14 mouse cellular contexts compared by ENCODE assay signal in the genomic region with DNA sequence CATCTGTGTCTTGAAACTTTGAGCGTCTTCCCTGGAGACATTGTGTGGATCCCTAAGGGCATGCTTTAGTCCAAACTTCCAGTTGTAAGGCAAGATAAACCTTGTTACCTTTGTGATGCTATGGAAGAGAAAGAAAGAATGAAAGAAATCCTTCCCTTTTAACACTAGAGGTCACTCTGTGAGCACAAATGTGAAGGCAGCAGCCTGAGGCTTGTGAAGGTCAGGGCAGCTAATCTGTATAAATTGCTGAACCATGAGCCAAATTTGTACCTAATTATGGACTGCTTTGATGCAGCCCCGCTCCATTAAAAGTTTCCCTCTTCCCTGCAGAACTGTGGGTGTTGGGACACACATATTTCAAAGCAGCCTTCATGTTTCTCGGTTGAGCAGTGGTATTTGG.
DNase-seq lines count a peak whose midpoint lies in the region; ATAC-seq and TF ChIP-seq lines count a peak whose summit lies in the region.
"Had no signal": no experiment of that assay in that cellular context is flagged by ENCODE, and none has a peak within 500 bp of the region (broad histone marks: within the 10 kb centered on the region; RNA-seq: fewer than 3 reads in every experiment).

No protein-coding gene starts in this region.

- no peaks in the 10 kb centered on the region for H3K36me3 ChIP-seq in lung, postnatal 0 days (ENCODE audit: insufficient read depth, low read length)
- no peaks in the 10 kb centered on the region for H3K36me3 ChIP-seq in stomach, postnatal 0 days (ENCODE audit: control insufficient read depth, insufficient read depth, low read length)
- H3K36me3 ChIP-seq: liver, embryonic 12.5 days had no signal

- peak; percentile 55 for TF ChIP-seq CTCF in lung, postnatal 0 days (IDR thresholded peaks at IDR 0.05)
- peak; percentile 63 for TF ChIP-seq CTCF in stomach, postnatal 0 days (IDR thresholded peaks at IDR 0.05; ENCODE audit: low read depth)

- 54% methylated on average over 3 of the region's 3 CpGs for WGBS in lung, postnatal 0 days
- 58% methylated on average over 3 of the region's 3 CpGs for whole genome bisulfite sequencing in stomach, postnatal 0 days

- no peak overlapping the region for H3K9ac ChIP-seq in lung, postnatal 0 days (replicated peaks; ENCODE audit: low read depth)
- H3K9ac ChIP-seq in stomach, postnatal 0 days (ENCODE audit: low read length), result no peak overlapping the region
- H3K9ac ChIP-seq: liver, embryonic 12.5 days had no signal

- no peak overlapping the region for H3K4me2 ChIP-seq in lung, postnatal 0 days (replicated peaks; ENCODE audit: low read depth, low read length)
- H3K4me2 ChIP-seq in stomach, postnatal 0 days (replicated peaks; ENCODE audit: low read depth), result no peak overlapping the region
- H3K4me2 ChIP-seq: liver, embryonic 12.5 days had no signal

- no peaks in the 10 kb centered on the region for H3K9me3 ChIP-seq in lung, postnatal 0 days (ENCODE audit: low read length)
- H3K9me3 ChIP-seq in stomach, postnatal 0 days (ENCODE audit: control insufficient read depth, low read length), result no peaks in the 10 kb centered on the region
- H3K9me3 ChIP-seq: liver, embryonic 12.5 days had no signal

- DNase-seq in heart, postnatal 4 days, result peak; percentile 6
- DNase-seq in heart, adult 11 months, result no peak
- peak; percentile 14 for DNase-seq in lung, postnatal 0 days (ENCODE audit: low spot score)
- DNase-seq in lung, postnatal 4 days, result no peak
- peak; percentile 14 for DNase-seq in brain, adult 2 months (ENCODE audit: low read depth, low spot score)
- no peak for DNase-seq in stomach, postnatal 0 days (ENCODE audit: low spot score)
- no peak for DNase-seq in right cerebral cortex, adult 2 months (ENCODE audit: low spot score in 2 of 2)
- DNase-seq: adrenal gland, postnatal 25 days; cerebellum, adult 18-20 months; kidney, postnatal 25 days; right cerebral cortex, adult 18-20 months; thymus, postnatal 36 days had no signal

- no peak for ATAC-seq in lung, postnatal 0 days
- ATAC-seq in stomach, postnatal 0 days (ENCODE audit: low FRiP score, low TSS enrichment), result no peak
- ATAC-seq: liver, embryonic 12.5 days had no signal

- no peak overlapping the region for H3K27ac ChIP-seq in lung, postnatal 0 days (ENCODE audit: low read length)
- no peak overlapping the region for H3K27ac ChIP-seq in stomach, postnatal 0 days (replicated peaks)
- H3K27ac ChIP-seq: liver, embryonic 12.5 days had no signal

- H3K4me1 ChIP-seq in lung, postnatal 0 days (ENCODE audit: insufficient read depth, low read depth, low read length), result no peaks in the 10 kb centered on the region
- no peaks in the 10 kb centered on the region for H3K4me1 ChIP-seq in stomach, postnatal 0 days (replicated peaks; ENCODE audit: control insufficient read depth, insufficient read depth)

- no peaks in the 10 kb centered on the region for H3K27me3 ChIP-seq in lung, postnatal 0 days (replicated peaks; ENCODE audit: insufficient read depth, low read length)
- no peaks in the 10 kb centered on the region for H3K27me3 ChIP-seq in stomach, postnatal 0 days (ENCODE audit: control insufficient read depth, insufficient read depth, low read length)

- no peak for TF ChIP-seq EP300 in lung, postnatal 0 days (IDR thresholded peaks at IDR 0.05)
- TF ChIP-seq EP300 in stomach, postnatal 0 days (optimal IDR thresholded peaks at IDR 0.05), result no peak

- no peak overlapping the region for H3K4me3 ChIP-seq in lung, postnatal 0 days (ENCODE audit: low read depth, low read length)
- no peak overlapping the region for H3K4me3 ChIP-seq in stomach, postnatal 0 days (ENCODE audit: low read depth, low read length)
- H3K4me3 ChIP-seq: liver, embryonic 12.5 days; myocyte had no signal

Comparison
In these comparisons a context has a peak if more than half of its experiments do, and no peak if none do; other contexts are left out.
1. DNase-seq: peak in heart, postnatal 4 days (single experiment), lung, postnatal 0 days (single experiment) and brain, adult 2 months (single experiment); none in heart, adult 11 months (single experiment), lung, postnatal 4 days (0 of 2), stomach, postnatal 0 days (single experiment) and right cerebral cortex, adult 2 months (0 of 2).